Mouse (Mus musculus) limb, embryonic 14.5 days (tissue): ENCODE measurements at regions not wholly inside any gene's neighbourhood (a gene's known extent, or its start where the extent isn't known, plus 50 kb on each side); places are given as distances from the start of the nearest gene placed in this dataset.
A peak's percentile ranks its signal among the peaks of the same experiment; 100 is the strongest.

ENCODE experiments used
- ATAC-seq: fragments of 200-750 bp; cut with Nextera tagmentation; 2 replicates; pipeline ENCODE4 v1.8.0; 2017; ENCODE audit warnings: low read depth, moderate number of reproducible peaks, moderate TSS enrichment; ENCODE audit not compliant: low FRiP score
- DNase-seq: peaks from one replicate; pipeline ENCODE4 v3.0.0-alpha.2; 2015; ENCODE audit warnings: low spot score
- H3K27ac ChIP-seq: fragments of 300-500 bp; sonication (generic); replicated peaks from 2 replicates; pipeline ENCODE4 v1.5.1; 2014; ENCODE audit warnings: low read depth, mild to moderate bottlenecking, low read length, moderate library complexity, mixed read lengths
- H3K27me3 ChIP-seq: fragments of 300-500 bp; sonication (generic); 2 replicates; pipeline ENCODE4 v1.6.1; 2014; ENCODE audit warnings: low read length, mixed read lengths; ENCODE audit not compliant: control insufficient read depth, insufficient read depth
- H3K36me3 ChIP-seq: fragments of 300-500 bp; sonication (generic); 2 replicates; pipeline ENCODE4 v1.6.1; 2014; ENCODE audit warnings: mild to moderate bottlenecking, low read length, moderate library complexity, mixed read lengths; ENCODE audit not compliant: control insufficient read depth, insufficient read depth
- H3K4me1 ChIP-seq: fragments of 300-500 bp; sonication (generic); 2 replicates; pipeline ENCODE4 v1.6.1; 2014; ENCODE audit warnings: antibody characterized with exemption, low read length, mixed read lengths; ENCODE audit not compliant: control insufficient read depth, insufficient read depth
- H3K4me2 ChIP-seq: fragments of 300-500 bp; sonication (generic); replicated peaks from 2 replicates; pipeline ENCODE4 v1.6.1; 2014; ENCODE audit warnings: low read depth, mild to moderate bottlenecking, low read length, moderate library complexity; ENCODE audit not compliant: severe bottlenecking
- H3K4me3 ChIP-seq: fragments of 300-500 bp; sonication (generic); replicated peaks from 2 replicates; pipeline ENCODE4 v1.5.1; 2014; ENCODE audit warnings: low read length
- H3K9ac ChIP-seq: fragments of 300-500 bp; sonication (generic); 2 replicates; pipeline ENCODE4 v1.6.1; 2014; ENCODE audit warnings: mild to moderate bottlenecking, low read depth, low read length, moderate library complexity; ENCODE audit not compliant: severe bottlenecking
- H3K9me3 ChIP-seq: fragments of 300-500 bp; sonication (generic); 2 replicates; pipeline ENCODE4 v1.6.1; 2016; ENCODE audit warnings: low read length; ENCODE audit not compliant: control insufficient read depth
- POLR2A ChIP-seq: fragments of 200-500 bp; IDR thresholded peaks from 2 replicates; pipeline ENCODE4 v1.8.0; 2012; ENCODE audit warnings: inconsistent platforms, mild to moderate bottlenecking, moderate library complexity, borderline replicate concordance; ENCODE audit not compliant: insufficient read depth, insufficient read length; ENCODE audit errors: extremely low read depth
- WGBS: fragments of 180-500 bp; shearing (Covaris S2); extraction: QIAGEN DNeasy Blood & Tissue Kit; methylation state at CpG from one replicate; pipeline ENCODE4 v1.1.7; 2014; 5-methylcytosine and 5-hydroxymethylcytosine counted together

DNA sequence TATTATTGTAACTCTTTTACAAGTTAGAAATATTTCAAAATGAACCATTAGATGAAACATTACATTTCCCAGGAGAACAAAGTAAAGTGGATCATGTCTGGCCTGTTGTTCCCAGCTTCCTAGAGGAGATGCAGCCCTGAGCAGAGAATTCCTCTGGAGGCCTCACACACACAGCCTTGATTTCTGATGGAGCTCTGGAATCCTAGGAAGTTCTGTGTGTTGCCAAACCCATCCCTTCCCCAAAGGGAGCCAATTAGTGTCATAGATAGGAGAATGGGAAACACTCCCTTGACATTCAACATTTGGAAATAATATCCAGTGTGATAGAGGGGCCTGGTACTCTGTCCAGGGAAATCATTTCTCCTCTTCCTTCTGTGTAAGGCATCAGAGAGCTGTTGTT is 103.6 kb downstream of the Fzd1 start:
- H3K36me3 ChIP-seq = no peaks in the 10 kb centered on the region
- no peak overlapping the region for H3K27ac ChIP-seq
- DNase-seq (no peak), ATAC-seq (no peak)
- no peak overlapping the region for H3K9ac ChIP-seq
- H3K4me2 ChIP-seq = no peak overlapping the region
- peaks cover 2% of the 10 kb centered on the region; the same call in 1 of the 2 replicates for H3K4me1 ChIP-seq
- no peak overlapping the region for H3K4me3 ChIP-seq
- peaks cover 7% of the 10 kb centered on the region; the same call in 1 of the 2 replicates for H3K9me3 ChIP-seq
- TF ChIP-seq POLR2A = no peak
- no peaks in the 10 kb centered on the region for H3K27me3 ChIP-seq

- DNase-seq (no peak), ATAC-seq (no peak)
- no peak overlapping the region for H3K4me2 ChIP-seq
- H3K9ac ChIP-seq = no peak overlapping the region
- H3K9me3 ChIP-seq = no peaks in the 10 kb centered on the region
- no peaks in the 10 kb centered on the region for H3K27me3 ChIP-seq
- H3K4me1 ChIP-seq = peaks cover 2% of the 10 kb centered on the region; the same call in 1 of the 2 replicates
- no peak overlapping the region for H3K27ac ChIP-seq
- TF ChIP-seq POLR2A = no peak
- WGBS = 77% methylated on average over 6 of the region's 6 CpGs
- H3K4me3 ChIP-seq = no peak overlapping the region
- H3K36me3 ChIP-seq = no peaks in the 10 kb centered on the region
These were observed 106.5 kb downstream of the Fzd1 start for GRCm38 (mm10) chr5:4651167-4651955.

DNA sequence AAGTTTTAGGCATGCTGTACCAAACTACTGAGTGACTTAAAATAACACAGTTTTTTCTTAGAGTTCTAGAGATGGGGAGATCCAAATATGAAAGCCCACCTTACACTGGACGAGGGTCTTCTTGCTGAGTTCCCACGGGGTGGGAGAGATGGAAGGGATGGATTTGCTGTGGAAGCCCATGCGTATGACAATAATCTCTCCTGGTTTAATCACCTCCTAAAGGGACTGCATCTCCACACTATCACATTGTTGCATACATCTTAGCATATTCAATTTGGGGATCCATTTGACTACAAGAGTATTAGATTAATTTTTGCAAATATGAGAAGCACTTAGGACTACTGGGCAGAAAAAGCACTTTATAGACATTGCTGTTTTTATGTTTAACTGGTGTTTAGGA is 107.1 kb downstream of the Fzd1 start:
- no peak for DNase-seq
- Histone ChIP-seq H3K4me1 (peaks cover 2% of the 10 kb centered on the region; the same call in 1 of the 2 replicates), H3K4me3 (no peak overlapping the region), H3K4me2 (no peak overlapping the region), H3K9ac (no peak overlapping the region), H3K27me3 (no peaks in the 10 kb centered on the region), H3K9me3 (no peaks in the 10 kb centered on the region), H3K36me3 (no peaks in the 10 kb centered on the region), H3K27ac (no peak overlapping the region)
- TF ChIP-seq POLR2A = no peak
- ATAC-seq = no peak
- WGBS = 80% methylated on average over 3 of the region's 3 CpGs

DNA sequence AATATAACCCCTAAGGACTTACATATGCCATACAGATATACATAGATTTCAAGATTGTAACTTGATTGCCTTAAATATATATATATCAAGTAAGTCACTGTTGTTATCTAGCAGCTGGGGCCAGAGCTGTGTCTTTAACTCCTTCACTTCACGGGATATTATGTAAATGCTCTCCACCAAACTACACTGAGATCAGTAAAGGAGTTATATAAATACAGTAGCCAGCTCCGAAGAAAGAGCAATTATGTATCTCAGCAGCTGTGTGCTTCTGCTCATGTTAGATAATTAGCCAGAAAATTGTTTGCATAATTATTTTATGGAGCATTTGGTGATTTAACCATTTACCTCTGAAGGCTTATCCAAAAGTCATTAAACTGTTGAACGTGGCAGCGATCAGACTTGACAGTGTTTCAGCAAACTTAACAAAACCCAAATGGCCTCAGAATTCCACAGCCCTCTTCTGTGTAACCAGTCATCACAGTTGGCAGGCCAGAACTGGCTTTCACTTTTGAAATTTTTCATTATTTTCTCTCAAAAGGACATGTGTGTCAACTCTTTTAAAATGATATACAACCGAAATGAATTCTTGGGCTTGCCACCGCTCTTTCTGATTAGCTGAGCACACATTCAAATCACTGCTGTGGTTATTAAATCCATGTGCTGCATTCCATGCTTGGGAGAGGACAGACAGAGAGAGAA is 107.8 kb downstream of the Fzd1 start:
- 21% methylated on average over 6 of the region's 6 CpGs for WGBS
- Histone ChIP-seq H3K9me3 (no peaks in the 10 kb centered on the region), H3K36me3 (no peaks in the 10 kb centered on the region), H3K4me2 (no peak overlapping the region), H3K27me3 (no peaks in the 10 kb centered on the region), H3K9ac (no peak overlapping the region), H3K27ac (no peak overlapping the region), H3K4me3 (no peak overlapping the region), H3K4me1 (peaks cover 2% of the 10 kb centered on the region; the same call in 1 of the 2 replicates)
- no peak for DNase-seq
- ATAC-seq = peak; percentile 34; the same call in 1 of the 2 replicates
- TF ChIP-seq POLR2A = no peak

DNA sequence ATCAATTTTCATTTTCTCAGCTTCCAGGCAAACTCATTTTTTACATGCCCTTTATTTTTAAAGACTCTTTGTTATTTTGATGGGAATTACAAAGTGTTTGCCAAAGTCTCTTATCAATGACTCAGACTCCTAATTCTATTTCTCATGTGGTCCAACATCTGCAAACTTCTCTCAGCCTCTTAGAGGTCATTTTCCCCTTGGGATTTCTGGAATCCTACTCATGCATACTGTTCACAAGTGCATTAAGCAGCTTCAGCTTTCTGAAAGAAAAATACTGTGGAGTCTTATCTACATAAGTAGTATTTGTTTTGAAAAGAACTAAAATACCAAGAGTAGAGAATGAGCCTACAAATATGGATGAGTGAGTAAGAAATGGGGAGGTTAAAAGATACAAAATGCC is 116.8 kb downstream of the Fzd1 start:
- Histone ChIP-seq H3K27me3 (no peaks in the 10 kb centered on the region), H3K4me1 (no peaks in the 10 kb centered on the region), H3K9me3 (no peaks in the 10 kb centered on the region), H3K27ac (no peak overlapping the region), H3K36me3 (no peaks in the 10 kb centered on the region), H3K4me3 (no peak overlapping the region), H3K9ac (no peak overlapping the region), H3K4me2 (no peak overlapping the region)
- DNase-seq (no peak), ATAC-seq (no peak)
- TF ChIP-seq POLR2A = no peak
